Mouse (Mus musculus) neural tube, embryonic 11.5 days (tissue): ENCODE results near the gene Rad9b. TPM values are rescaled to one million over a fixed set of nuclear protein-coding genes. Genes with fewer than 3 reads are reported as not detected.
"Not testable (repeated sequence)": the region's sequence is repeated elsewhere in the genome, so short reads cannot be mapped to it uniquely, and the experiment has no call there.

Experiments used
- ATAC-seq: fragments of 200-750 bp; cut with Nextera tagmentation; 2 replicates; pipeline ENCODE4 v1.8.0; 2017; ENCODE audit warnings: moderate number of reproducible peaks, mild to moderate bottlenecking, moderate TSS enrichment, moderate library complexity; ENCODE audit not compliant: insufficient read depth, low FRiP score, low TSS enrichment
- DNase-seq: peaks from one replicate; pipeline ENCODE4 v3.0.0-alpha.2; 2015; ENCODE audit warnings: low spot score
- H3K27ac ChIP-seq: fragments of 300-500 bp; sonication (generic); 2 replicates; pipeline ENCODE4 v1.5.1; 2014; ENCODE audit warnings: low read depth, mild to moderate bottlenecking, low read length
- H3K27me3 ChIP-seq: fragments of 300-500 bp; sonication (generic); 2 replicates; pipeline ENCODE4 v1.6.1; 2014; ENCODE audit warnings: mild to moderate bottlenecking, low read length, mixed read lengths; ENCODE audit not compliant: control insufficient read depth, insufficient read depth
- H3K36me3 ChIP-seq: fragments of 300-500 bp; sonication (generic); 2 replicates; pipeline ENCODE4 v1.6.1; 2014; ENCODE audit warnings: mild to moderate bottlenecking, low read length, moderate library complexity, mixed read lengths; ENCODE audit not compliant: control insufficient read depth, insufficient read depth
- H3K4me1 ChIP-seq: fragments of 300-500 bp; sonication (generic); 2 replicates; pipeline ENCODE4 v1.6.1; 2014; ENCODE audit warnings: low read length, mixed read lengths; ENCODE audit not compliant: control insufficient read depth, insufficient read depth
- H3K4me2 ChIP-seq: fragments of 300-500 bp; sonication (generic); 2 replicates; pipeline ENCODE4 v1.6.1; 2014; ENCODE audit warnings: low read depth, mild to moderate bottlenecking, moderate library complexity
- H3K4me3 ChIP-seq: fragments of 300-500 bp; sonication (generic); 2 replicates; pipeline ENCODE4 v1.5.1; 2014; ENCODE audit warnings: low read depth, low read length
- H3K9ac ChIP-seq: fragments of 300-500 bp; sonication (generic); 2 replicates; pipeline ENCODE4 v1.6.1; 2014; ENCODE audit warnings: mild to moderate bottlenecking, low read length
- H3K9me3 ChIP-seq: fragments of 300-500 bp; sonication (generic); 2 replicates; pipeline ENCODE4 v1.6.1; 2016; ENCODE audit warnings: low read length; ENCODE audit not compliant: control insufficient read depth
- WGBS: fragments of 180-500 bp; shearing (Covaris S2); extraction: QIAGEN DNeasy Blood & Tissue Kit; methylation state at CpG from one replicate; pipeline ENCODE4 v1.1.7; 2014; 5-methylcytosine and 5-hydroxymethylcytosine counted together
- polyA plus RNA-seq: library from polyadenylated mRNA; unstranded; fragments of >200 nt; fragmentation: Nextera tagmentation; extraction: Ambion mirVana; gene quantifications from 2 replicates; pipeline ENCODE4 v1.2.1, GENCODE M21; 2014

Rad9b gene
- polyA plus RNA-seq, 1 experiment from 2014 or later = 6.9 TPM

DNA sequence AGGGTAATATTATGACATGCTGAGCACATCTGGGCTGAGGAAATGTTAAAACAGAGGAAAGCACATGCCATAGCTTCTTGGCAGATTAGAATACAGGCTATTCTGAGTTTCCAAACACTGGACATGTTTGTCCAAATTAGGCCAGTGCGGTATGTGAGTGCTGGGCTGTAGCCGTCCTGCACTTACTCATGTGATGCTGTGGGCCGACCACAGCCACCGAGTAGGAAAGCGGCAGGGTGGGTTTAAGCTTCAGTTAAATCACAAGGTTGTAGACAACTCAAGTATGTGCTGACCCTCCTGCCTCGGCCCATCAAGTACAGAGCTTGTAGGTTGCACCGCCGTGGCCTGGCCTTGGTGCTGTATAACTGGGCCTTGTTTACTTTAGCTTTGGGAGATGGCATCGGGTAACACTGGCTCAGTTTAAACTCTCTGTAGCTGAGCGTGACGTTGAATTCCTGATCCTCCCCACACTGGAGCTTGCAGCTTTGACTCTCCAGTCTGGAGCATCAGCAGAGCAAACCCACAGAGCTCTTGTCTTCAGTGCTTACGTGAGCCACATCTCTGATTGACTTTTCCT is 33.7 kb downstream of the Rad9b start:
- no peak overlapping the region for H3K4me2 ChIP-seq
- H3K36me3 ChIP-seq = no peaks in the 10 kb centered on the region; the same call in 1 of the 2 replicates
- no peak overlapping the region for H3K4me3 ChIP-seq
- no peak for ATAC-seq
- H3K9ac ChIP-seq = no peak overlapping the region
- 78% methylated on average over 12 of the region's 12 CpGs for whole genome bisulfite sequencing
- no peaks in the 10 kb centered on the region for H3K27me3 ChIP-seq
- no peaks in the 10 kb centered on the region for H3K4me1 ChIP-seq
- no peak for DNase-seq
- no peak overlapping the region for H3K27ac ChIP-seq
- no peaks in the 10 kb centered on the region for H3K9me3 ChIP-seq

DNA sequence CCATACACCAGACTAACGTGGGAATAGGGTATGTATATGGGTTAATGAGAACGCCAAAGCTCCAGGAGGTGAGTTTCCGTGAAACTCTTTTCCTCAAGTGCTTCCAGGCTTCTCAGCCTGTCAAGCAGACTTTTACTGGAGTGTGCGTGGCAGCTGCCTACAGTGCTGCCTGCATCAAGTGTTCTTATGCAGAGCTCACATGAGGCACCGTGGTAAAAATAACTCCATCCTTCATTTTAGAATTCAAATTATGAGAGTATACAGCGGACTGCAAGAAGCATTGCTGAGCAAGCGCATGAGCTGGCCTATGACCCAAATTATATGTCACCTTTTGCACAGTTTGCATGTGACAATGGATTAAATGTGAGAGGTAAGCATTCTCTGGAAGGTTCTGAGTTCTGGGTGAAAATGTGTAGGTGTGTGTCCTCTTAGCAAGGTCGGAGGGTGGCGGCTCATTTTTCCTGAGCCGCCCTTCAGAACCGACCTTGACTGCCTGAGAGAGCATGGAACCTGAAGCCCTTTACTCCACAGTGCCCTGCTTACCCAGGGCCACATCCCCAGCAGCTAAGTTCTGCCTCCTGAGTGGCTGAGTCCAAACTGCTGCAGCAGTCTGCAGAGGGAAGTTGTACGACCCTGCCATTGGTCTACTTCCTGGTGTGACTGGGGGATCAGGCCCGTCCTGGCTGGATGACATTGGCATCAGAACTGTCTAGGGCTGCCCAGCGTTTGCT is 34.4 kb downstream of the Rad9b start:
- H3K4me3 ChIP-seq = no peak overlapping the region
- H3K9me3 ChIP-seq = no peaks in the 10 kb centered on the region
- H3K4me2 ChIP-seq = no peak overlapping the region
- no peak overlapping the region for H3K9ac ChIP-seq
- ATAC-seq (no peak), DNase-seq (no peak)
- no peaks in the 10 kb centered on the region for H3K27me3 ChIP-seq
- 80% methylated on average over 14 of the region's 14 CpGs for WGBS
- H3K4me1 ChIP-seq = no peaks in the 10 kb centered on the region
- no peaks in the 10 kb centered on the region; the same call in 1 of the 2 replicates for H3K36me3 ChIP-seq
- no peak overlapping the region for H3K27ac ChIP-seq

DNA sequence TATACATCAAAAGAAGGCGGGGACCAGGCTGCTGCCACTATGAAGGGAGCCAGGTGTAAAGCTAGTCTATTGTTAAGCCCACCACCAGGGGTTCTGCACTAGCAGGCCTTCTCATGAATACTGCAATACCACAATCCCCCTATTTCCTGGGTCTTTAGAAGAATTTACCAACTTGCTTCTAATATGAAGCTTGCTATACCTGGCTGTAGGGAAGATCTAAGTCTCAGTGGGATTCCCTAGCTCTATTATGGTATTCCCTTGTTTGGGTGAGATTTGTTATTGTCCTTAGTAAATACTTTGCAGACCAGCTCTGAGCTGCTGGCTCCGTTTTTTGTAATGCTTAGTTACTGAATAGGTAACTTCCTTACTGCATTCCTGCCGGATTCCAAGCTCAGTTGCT is 35.1 kb downstream of the Rad9b start:
- not testable (repeated sequence) for H3K27me3 ChIP-seq, H3K9ac ChIP-seq, H3K4me1 ChIP-seq, ATAC-seq, DNase-seq, H3K36me3 ChIP-seq, H3K27ac ChIP-seq, H3K9me3 ChIP-seq, H3K4me3 ChIP-seq, H3K4me2 ChIP-seq
- WGBS = 88% methylated on average over 3 of the region's 3 CpGs

DNA sequence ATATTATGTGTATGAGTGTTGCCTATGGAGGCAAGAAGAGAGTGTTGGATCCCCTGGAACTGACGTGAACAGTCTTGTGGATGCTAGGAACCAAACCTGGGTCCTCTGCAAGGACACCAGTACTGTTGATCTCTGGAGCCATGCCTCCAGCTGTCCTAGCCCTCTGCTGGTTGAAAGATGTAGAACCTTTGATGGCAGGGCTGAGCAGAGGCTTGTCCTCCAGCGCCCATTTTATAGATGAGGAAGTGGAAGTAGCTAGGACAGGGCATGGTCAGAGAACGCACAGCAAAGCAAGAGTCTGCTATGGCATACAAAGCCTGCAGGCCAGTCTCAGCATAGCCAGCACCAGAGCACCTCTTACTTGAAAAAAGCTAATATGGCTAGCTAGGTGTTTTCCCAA is 35.9 kb downstream of the Rad9b start:
- DNase-seq (no peak), ATAC-seq (no peak)
- Histone ChIP-seq H3K9me3 (no peaks in the 10 kb centered on the region), H3K27me3 (no peaks in the 10 kb centered on the region), H3K27ac (no peak overlapping the region), H3K9ac (no peak overlapping the region), H3K4me1 (no peaks in the 10 kb centered on the region), H3K36me3 (no peaks in the 10 kb centered on the region; the same call in 1 of the 2 replicates), H3K4me3 (no peak overlapping the region), H3K4me2 (no peak overlapping the region)
- WGBS = 70% methylated on average over 3 of the region's 3 CpGs

DNA sequence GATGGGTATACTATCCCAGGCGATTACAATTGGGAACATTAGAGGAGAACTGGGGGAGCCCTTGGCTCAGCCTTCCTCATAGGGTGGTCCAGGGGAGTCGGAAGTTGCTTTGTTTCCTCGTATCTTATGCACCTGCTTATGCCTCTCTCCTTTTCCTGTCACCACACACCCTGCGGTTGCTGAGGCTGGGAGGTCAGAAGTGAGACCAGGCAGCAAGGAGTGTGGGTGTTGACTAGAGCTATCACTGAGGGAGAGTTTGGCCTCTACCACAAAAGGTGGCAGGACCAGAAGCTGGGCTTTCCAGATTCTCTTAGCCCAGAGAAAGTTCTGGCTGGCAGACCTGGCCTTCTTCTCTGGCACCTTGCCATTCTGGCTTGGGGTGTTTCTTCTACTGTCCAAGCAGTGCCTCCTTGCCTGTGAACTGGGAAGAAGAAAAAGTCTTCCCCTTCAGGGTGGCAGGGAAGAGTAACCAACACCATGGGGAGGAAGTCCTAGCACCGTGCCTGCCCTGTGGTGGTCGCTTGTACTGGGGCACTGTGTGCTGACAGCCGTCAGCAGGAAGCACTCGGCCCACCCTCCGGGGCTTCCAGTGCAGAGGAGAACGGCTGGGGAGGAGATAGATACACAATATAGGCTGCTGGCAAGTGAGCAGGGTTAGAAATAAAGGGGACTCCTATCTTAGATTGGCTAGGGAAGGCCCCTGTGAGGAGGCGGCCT is 36.5 kb downstream of the Rad9b start:
- Histone ChIP-seq H3K27ac (no peak overlapping the region), H3K4me3 (no peak overlapping the region), H3K27me3 (no peaks in the 10 kb centered on the region), H3K4me2 (no peak overlapping the region), H3K4me1 (no peaks in the 10 kb centered on the region), H3K9me3 (no peaks in the 10 kb centered on the region), H3K36me3 (no peaks in the 10 kb centered on the region; the same call in 1 of the 2 replicates), H3K9ac (no peak overlapping the region)
- 78% methylated on average over 11 of the region's 11 CpGs for whole genome bisulfite sequencing
- DNase-seq (no peak), ATAC-seq (no peak)

DNA sequence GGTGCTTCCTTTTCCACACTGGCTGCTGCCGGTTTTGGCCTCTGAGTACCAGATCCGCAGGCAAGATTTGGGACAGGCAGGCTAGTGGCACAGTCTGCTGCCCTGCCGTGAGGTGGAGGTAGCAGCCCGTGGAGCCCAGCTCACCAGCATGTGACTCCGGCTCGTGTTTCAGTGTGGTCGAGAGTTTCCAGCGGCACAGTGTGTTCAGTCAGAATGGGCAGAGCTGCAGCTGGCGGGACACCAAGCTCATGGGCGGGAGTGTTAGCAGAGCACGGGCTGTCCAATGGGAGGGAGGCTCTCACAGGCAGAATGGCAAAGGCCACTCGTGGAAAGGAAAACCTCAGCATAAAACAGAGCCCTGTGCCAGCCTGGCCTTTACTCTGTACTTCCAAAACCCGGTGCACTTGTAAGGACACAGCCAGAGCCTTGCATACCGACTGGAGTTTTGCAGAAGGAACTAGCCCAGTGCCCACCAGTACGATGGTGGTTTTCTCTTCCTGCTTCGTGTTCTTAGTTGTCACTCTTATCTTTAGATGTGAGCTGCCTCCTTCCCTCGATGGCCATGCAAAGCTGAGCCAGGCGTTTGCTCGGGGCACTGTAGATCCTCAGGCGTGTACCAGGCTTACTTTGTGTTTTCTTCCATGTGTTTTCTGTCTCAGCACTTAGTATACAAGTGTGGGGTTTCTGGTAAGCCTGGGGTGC is 38.9 kb downstream of the Rad9b start:
- Histone ChIP-seq H3K27me3 (no peaks in the 10 kb centered on the region), H3K9me3 (no peaks in the 10 kb centered on the region), H3K4me3 (no peak overlapping the region), H3K4me1 (no peaks in the 10 kb centered on the region), H3K4me2 (no peak overlapping the region), H3K9ac (no peak overlapping the region), H3K27ac (no peak overlapping the region), H3K36me3 (no peaks in the 10 kb centered on the region; the same call in 1 of the 2 replicates)
- 79% methylated on average over 20 of the region's 20 CpGs for WGBS
- ATAC-seq (no peak), DNase-seq (no peak)

DNA sequence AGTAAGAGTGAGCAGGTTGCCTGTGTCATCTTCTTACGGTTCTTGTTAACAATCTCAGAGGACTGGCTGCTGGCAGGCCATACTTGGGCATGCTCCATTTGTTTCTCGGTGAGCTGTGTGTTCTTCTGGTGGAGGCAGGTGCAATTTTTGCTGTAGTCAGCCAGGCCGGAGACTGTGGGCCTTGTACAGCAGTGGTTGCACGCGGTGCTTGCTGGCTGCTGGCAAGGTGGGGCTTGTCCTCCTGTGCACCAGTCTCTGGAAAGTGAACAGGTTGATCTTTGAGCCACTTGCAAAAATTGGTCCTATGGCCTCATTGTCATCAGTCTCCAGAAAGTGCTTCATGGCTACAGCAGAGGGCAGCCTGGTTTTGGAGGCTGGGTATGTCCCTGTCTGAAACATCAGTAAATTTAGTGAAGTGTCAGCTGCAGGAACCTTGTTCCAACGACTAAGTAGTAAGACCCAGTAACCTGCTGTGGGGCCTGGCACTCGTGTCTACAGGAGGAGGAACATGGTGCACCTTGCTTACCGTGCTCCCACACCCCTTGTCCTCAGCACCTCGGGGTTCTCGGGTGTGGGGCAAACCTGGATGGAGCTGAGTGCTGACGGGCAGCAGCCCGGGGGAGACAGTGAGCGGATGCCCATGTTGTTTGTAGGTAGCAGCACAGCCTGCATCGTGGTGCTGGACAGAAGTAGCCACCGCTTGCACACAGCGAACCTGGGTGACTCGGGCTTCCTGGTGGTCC is 40.9 kb downstream of the Rad9b start:
- DNase-seq (no peak), ATAC-seq (no peak)
- Histone ChIP-seq H3K4me3 (no peak overlapping the region), H3K27me3 (no peaks in the 10 kb centered on the region), H3K36me3 (no peaks in the 10 kb centered on the region), H3K9me3 (no peaks in the 10 kb centered on the region), H3K9ac (no peak overlapping the region), H3K27ac (no peak overlapping the region), H3K4me2 (no peak overlapping the region), H3K4me1 (no peaks in the 10 kb centered on the region)
- 93% methylated on average over 17 of the region's 17 CpGs for WGBS

DNA sequence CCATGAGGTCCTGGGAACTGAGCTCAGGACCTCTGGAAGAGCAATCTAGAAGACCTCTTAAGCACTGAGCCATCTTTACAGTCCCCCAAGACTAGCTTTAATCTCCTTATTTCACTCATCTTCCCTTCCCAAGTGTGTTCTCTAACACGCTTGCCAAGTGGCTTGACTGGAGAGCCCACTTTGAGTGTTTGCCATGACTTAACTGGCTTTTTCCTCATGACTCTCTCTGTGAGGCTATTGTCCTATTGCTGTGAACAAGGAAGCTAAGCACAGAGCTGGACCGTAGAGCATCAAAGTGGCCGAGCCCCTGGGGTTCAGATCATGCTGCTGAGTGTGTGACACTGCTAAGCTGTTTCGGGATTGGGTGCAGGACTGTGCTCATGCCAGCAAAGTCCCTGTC is 41.7 kb downstream of the Rad9b start:
- H3K4me1 ChIP-seq = no peaks in the 10 kb centered on the region
- no peaks in the 10 kb centered on the region for H3K9me3 ChIP-seq
- H3K27ac ChIP-seq = no peak overlapping the region
- no peak overlapping the region for H3K4me2 ChIP-seq
- no peaks in the 10 kb centered on the region for H3K27me3 ChIP-seq
- WGBS = 97% methylated on average over 4 of the region's 4 CpGs
- no peak overlapping the region for H3K9ac ChIP-seq
- ATAC-seq (no peak), DNase-seq (no peak)
- no peak overlapping the region for H3K4me3 ChIP-seq
- no peaks in the 10 kb centered on the region for H3K36me3 ChIP-seq
